Comparison of ENCODE assay signal across 9 mouse cellular contexts in genomic region chr2:143945466-143946075, GRCm38 (mm10). TPM values are rescaled to one million over a fixed set of nuclear protein-coding genes. Genes with fewer than 3 reads are reported as not detected.
DNase-seq lines count a peak whose midpoint lies in the region; ATAC-seq lines count a peak whose summit lies in the region.
"Had no signal": no experiment of that assay in that cellular context is flagged by ENCODE, and none has a peak within 500 bp of the region (broad histone marks: within the 10 kb centered on the region; RNA-seq: fewer than 3 reads in every experiment).

No protein-coding gene starts in this region.

- no peak overlapping the region for H3K4me2 ChIP-seq in kidney, embryonic 16.5 days (replicated peaks; ENCODE audit: low read depth, low read length)
- H3K4me2 ChIP-seq in liver, embryonic 15.5 days, result no peak overlapping the region
- no peak overlapping the region for H3K4me2 ChIP-seq in hindbrain, embryonic 11.5 days (replicated peaks; ENCODE audit: low read depth, low read length)
- H3K4me2 ChIP-seq: embryonic facial prominence, embryonic 15.5 days had no signal

- ATAC-seq in kidney, embryonic 16.5 days (ENCODE audit: low FRiP score, low TSS enrichment), result no peak
- ATAC-seq in common myeloid progenitor, adult 5-6 weeks (replicated peaks; ENCODE audit: low read depth, poor library complexity, severe bottlenecking), result peak; percentile 63
- peak; percentile 21; the same call in 1 of the 2 replicates for ATAC-seq in liver, embryonic 15.5 days (ENCODE audit: insufficient read depth)
- no peak for ATAC-seq in hindbrain, embryonic 11.5 days (ENCODE audit: low FRiP score)

- peaks cover 82% of the 10 kb centered on the region for H3K36me3 ChIP-seq in kidney, embryonic 16.5 days (ENCODE audit: insufficient read depth, low read length)
- peaks cover 85% of the 10 kb centered on the region for H3K36me3 ChIP-seq in liver, embryonic 15.5 days (replicated peaks)
- peaks cover 5% of the 10 kb centered on the region; the same call in 1 of the 2 replicates for H3K36me3 ChIP-seq in hindbrain, embryonic 11.5 days (ENCODE audit: control insufficient read depth, insufficient read depth, low read length)

- H3K27me3 ChIP-seq in kidney, embryonic 16.5 days (ENCODE audit: insufficient read depth, low read length), result no peaks in the 10 kb centered on the region
- H3K27me3 ChIP-seq in liver, embryonic 15.5 days, result no peaks in the 10 kb centered on the region
- no peaks in the 10 kb centered on the region for H3K27me3 ChIP-seq in hindbrain, embryonic 11.5 days (ENCODE audit: control insufficient read depth, insufficient read depth, low read length)
- H3K27me3 ChIP-seq: embryonic facial prominence, embryonic 15.5 days had no signal

- no peaks in the 10 kb centered on the region for H3K9me3 ChIP-seq in kidney, embryonic 16.5 days (ENCODE audit: low read length)
- H3K9me3 ChIP-seq in liver, embryonic 15.5 days (replicated peaks), result no peaks in the 10 kb centered on the region
- H3K9me3 ChIP-seq in hindbrain, embryonic 11.5 days (ENCODE audit: control insufficient read depth, low read length), result no peaks in the 10 kb centered on the region
- H3K9me3 ChIP-seq: embryonic facial prominence, embryonic 15.5 days had no signal

- no peak overlapping the region for H3K4me3 ChIP-seq in kidney, embryonic 16.5 days (ENCODE audit: low read length)
- H3K4me3 ChIP-seq in liver, embryonic 15.5 days (replicated peaks), result no peak overlapping the region
- no peak overlapping the region for H3K4me3 ChIP-seq in hindbrain, embryonic 11.5 days (ENCODE audit: low read depth, low read length)
- H3K4me3 ChIP-seq: embryonic facial prominence, embryonic 15.5 days had no signal

- peak; percentile 46 for DNase-seq in kidney, adult 11 months
- DNase-seq in ES-CJ7 (ENCODE audit: low read depth, low spot score), result peak; percentile 61
- peak; percentile 21 for DNase-seq in thymus, postnatal 25 days
- DNase-seq in cerebellum, postnatal 4 days (ENCODE audit: low spot score in 2 of 2), result no peak
- no peak for DNase-seq in hindbrain, embryonic 11.5 days (ENCODE audit: low spot score)

- WGBS in kidney, embryonic 16.5 days, result 90% methylated on average over 7 of the region's 7 CpGs
- 78% methylated on average over 7 of the region's 7 CpGs for WGBS in liver, embryonic 15.5 days (ENCODE audit: insufficient replicate concordance)
- 94% methylated on average over 7 of the region's 7 CpGs for WGBS in hindbrain, embryonic 11.5 days

- H3K4me1 ChIP-seq in kidney, embryonic 16.5 days (ENCODE audit: insufficient read depth, low read length), result no peaks in the 10 kb centered on the region; the same call in 1 of the 2 replicates
- H3K4me1 ChIP-seq in liver, embryonic 15.5 days (replicated peaks), result peaks cover 4% of the 10 kb centered on the region; the same call in 1 of the 2 replicates
- no peaks in the 10 kb centered on the region for H3K4me1 ChIP-seq in hindbrain, embryonic 11.5 days (replicated peaks; ENCODE audit: control insufficient read depth, insufficient read depth, low read length)
- H3K4me1 ChIP-seq: embryonic facial prominence, embryonic 15.5 days had no signal

- no peak overlapping the region for H3K27ac ChIP-seq in kidney, embryonic 16.5 days (ENCODE audit: low read length)
- H3K27ac ChIP-seq in liver, embryonic 15.5 days (replicated peaks), result no peak overlapping the region
- no peak overlapping the region for H3K27ac ChIP-seq in hindbrain, embryonic 11.5 days (ENCODE audit: low read depth, low read length)
- H3K27ac ChIP-seq: embryonic facial prominence, embryonic 15.5 days had no signal

- H3K9ac ChIP-seq in kidney, embryonic 16.5 days (replicated peaks; ENCODE audit: low read length), result no peak overlapping the region
- H3K9ac ChIP-seq in liver, embryonic 15.5 days, result no peak overlapping the region
- no peak overlapping the region for H3K9ac ChIP-seq in hindbrain, embryonic 11.5 days (ENCODE audit: low read depth, low read length)
- H3K9ac ChIP-seq: embryonic facial prominence, embryonic 15.5 days had no signal

RNA-seq across cellular contexts. Expression of gene Dstn, which starts 30.5 kb away (rescaled TPM):
- polyA plus RNA-seq in kidney, embryonic 16.5 days (2015; fragmentation: Nextera tagmentation; extraction: Ambion mirVana), result 437 and 471 TPM in 2 replicates
- total RNA-seq in common myeloid progenitor, adult 5-6 weeks (2017), result 85.4 and 94.1 TPM in 2 replicates
- 119 and 121 TPM in 2 replicates for polyA plus RNA-seq in liver, embryonic 15.5 days (2015; fragmentation: Nextera tagmentation; extraction: Ambion mirVana)
- 440 and 458 TPM in 2 replicates for polyA plus RNA-seq in hindbrain, embryonic 11.5 days (2014; fragmentation: Nextera tagmentation; extraction: Ambion mirVana)

Comparison
In these comparisons a context has a peak if more than half of its experiments do, and no peak if none do; other contexts are left out.
1. DNase-seq: peak in kidney, adult 11 months (single experiment), ES-CJ7 (single experiment) and thymus, postnatal 25 days (single experiment); none in cerebellum, postnatal 4 days (0 of 2) and hindbrain, embryonic 11.5 days (single experiment).
2. ATAC-seq: peak in common myeloid progenitor, adult 5-6 weeks (single experiment) and liver, embryonic 15.5 days (single experiment); none in kidney, embryonic 16.5 days (single experiment) and hindbrain, embryonic 11.5 days (single experiment).